ENCODE assay signal across 7 mouse cellular contexts in the genomic region with DNA sequence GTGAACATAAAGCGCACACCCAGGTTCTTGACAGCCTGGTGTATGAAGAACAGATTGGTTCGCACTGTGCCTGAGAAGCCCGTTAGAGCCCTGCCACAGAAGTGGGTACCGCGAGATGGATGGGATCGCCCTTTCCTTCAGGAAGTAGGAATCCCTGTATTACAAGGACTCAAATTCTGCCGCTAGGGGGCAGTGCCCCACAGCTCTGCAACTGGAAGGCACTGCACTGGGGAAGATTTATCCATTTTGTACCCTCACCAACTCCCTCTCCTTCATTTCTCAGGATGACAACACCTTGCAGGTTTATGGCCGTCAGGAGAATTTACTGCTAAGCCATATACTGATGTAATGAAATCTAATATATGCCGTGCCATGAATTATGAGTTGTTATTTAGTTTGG.
A peak's percentile ranks its signal among the peaks of the same experiment; 100 is the strongest.
DNase-seq lines count a peak whose midpoint lies in the region; ATAC-seq and TF ChIP-seq lines count a peak whose summit lies in the region.

No protein-coding gene starts in this region.

- POLR2A ChIA-PET in Patski (lab: Charles Lee): no interaction called here

- H3K4me1 ChIP-seq in forebrain, embryonic 14.5 days (ENCODE audit: control insufficient read depth, insufficient read depth, low read length): no peaks in the 10 kb centered on the region
- H3K4me1 ChIP-seq in hindbrain, postnatal 0 days (ENCODE audit: insufficient read depth, low read length): no peaks in the 10 kb centered on the region
- H3K4me1 ChIP-seq in midbrain, embryonic 12.5 days: no peaks in the 10 kb centered on the region

- ATAC-seq in Patski: peak; percentile 74
- peak; percentile 74 for ATAC-seq in forebrain, embryonic 14.5 days
- ATAC-seq in hindbrain, postnatal 0 days: peak; percentile 84; the same call in 1 of the 2 replicates
- ATAC-seq in midbrain, embryonic 12.5 days (ENCODE audit: low FRiP score, low read depth): peak; percentile 52; the same call in 1 of the 2 replicates

- 36% methylated on average over 9 of the region's 9 CpGs for WGBS in forebrain, embryonic 14.5 days
- WGBS in hindbrain, postnatal 0 days: 35% methylated on average over 9 of the region's 9 CpGs
- WGBS in midbrain, embryonic 12.5 days: 45% methylated on average over 9 of the region's 9 CpGs

- in situ Hi-C loops in Patski (cut with MboI; ENCODE audit: low pct_unique_long_range_greater_than_20kb): no loop called here

- H3K27me3 ChIP-seq in Patski: no peaks in the 10 kb centered on the region
- no peaks in the 10 kb centered on the region for H3K27me3 ChIP-seq in forebrain, embryonic 14.5 days (replicated peaks; ENCODE audit: control insufficient read depth, insufficient read depth, low read length)
- H3K27me3 ChIP-seq in hindbrain, postnatal 0 days (ENCODE audit: insufficient read depth, low read length): no peaks in the 10 kb centered on the region
- no peaks in the 10 kb centered on the region for H3K27me3 ChIP-seq in midbrain, embryonic 12.5 days

- H3K9me3 ChIP-seq in forebrain, embryonic 14.5 days (replicated peaks; ENCODE audit: control insufficient read depth, low read length): no peaks in the 10 kb centered on the region
- no peaks in the 10 kb centered on the region for H3K9me3 ChIP-seq in hindbrain, postnatal 0 days (ENCODE audit: low read length)
- no peaks in the 10 kb centered on the region for H3K9me3 ChIP-seq in midbrain, embryonic 12.5 days

- no peak overlapping the region for H3K27ac ChIP-seq in forebrain, embryonic 14.5 days (ENCODE audit: low read depth, low read length)
- no peak overlapping the region for H3K27ac ChIP-seq in hindbrain, postnatal 0 days
- no peak overlapping the region for H3K27ac ChIP-seq in midbrain, embryonic 12.5 days (replicated peaks)

- no peak overlapping the region for H3K9ac ChIP-seq in forebrain, embryonic 14.5 days (ENCODE audit: low read length)
- no peak overlapping the region for H3K9ac ChIP-seq in hindbrain, postnatal 0 days (replicated peaks; ENCODE audit: low read length)
- H3K9ac ChIP-seq in midbrain, embryonic 12.5 days (replicated peaks): no peak overlapping the region

- DNase-seq in Patski (ENCODE audit: low read depth, low spot score): no peak
- peak; percentile 38 for DNase-seq in c-Kit-positive CD71-negative TER-119-negative erythroid progenitor cells, embryonic 14.5 days (ENCODE audit: low read depth)
- peak; percentile 80 for DNase-seq in forebrain, embryonic 14.5 days (ENCODE audit: low spot score)
- DNase-seq in hindbrain, postnatal 0 days (ENCODE audit: low spot score): peak; percentile 86
- DNase-seq in left cerebral cortex, adult 18-20 months (ENCODE audit: low spot score in 2 of 2): peak; percentile 70 to 80
- DNase-seq in spleen, postnatal 10 days (ENCODE audit: low spot score in 2 of 2): peak; percentile 29 to 70

- no peak overlapping the region for H3K4me3 ChIP-seq in forebrain, embryonic 14.5 days (ENCODE audit: low read depth, low read length)
- no peak overlapping the region for H3K4me3 ChIP-seq in hindbrain, postnatal 0 days (ENCODE audit: low read length)
- H3K4me3 ChIP-seq in midbrain, embryonic 12.5 days: no peak overlapping the region

- no peaks in the 10 kb centered on the region for H3K36me3 ChIP-seq in forebrain, embryonic 14.5 days (ENCODE audit: control insufficient read depth, insufficient read depth, low read length)
- H3K36me3 ChIP-seq in hindbrain, postnatal 0 days (ENCODE audit: insufficient read depth, low read length): no peaks in the 10 kb centered on the region
- no peaks in the 10 kb centered on the region for H3K36me3 ChIP-seq in midbrain, embryonic 12.5 days

- no peak overlapping the region for H3K4me2 ChIP-seq in forebrain, embryonic 14.5 days (ENCODE audit: low read length)
- H3K4me2 ChIP-seq in hindbrain, postnatal 0 days (ENCODE audit: low read depth, low read length): no peak overlapping the region
- no peak overlapping the region for H3K4me2 ChIP-seq in midbrain, embryonic 12.5 days (replicated peaks)

- CTCF ChIA-PET in Patski (lab: Charles Lee): no interaction called here

- TF ChIP-seq CTCF in Patski (IDR thresholded peaks at IDR 0.05): peak; percentile 76
- TF ChIP-seq CTCF in hindbrain, postnatal 0 days (IDR thresholded peaks at IDR 0.05; ENCODE audit: low read depth): peak; percentile 86
